Mouse (Mus musculus): ENCODE results near the gene Sbno1. TPM values are rescaled to one million over a fixed set of nuclear protein-coding genes. Genes with fewer than 3 reads are reported as not detected.
A peak's percentile ranks its signal among the peaks of the same experiment; 100 is the strongest.

The Sbno1 gene
- total and polyA plus RNA-seq, 2 experiments from 2014 or later, result 35.9 to 71.0 TPM

DNA sequence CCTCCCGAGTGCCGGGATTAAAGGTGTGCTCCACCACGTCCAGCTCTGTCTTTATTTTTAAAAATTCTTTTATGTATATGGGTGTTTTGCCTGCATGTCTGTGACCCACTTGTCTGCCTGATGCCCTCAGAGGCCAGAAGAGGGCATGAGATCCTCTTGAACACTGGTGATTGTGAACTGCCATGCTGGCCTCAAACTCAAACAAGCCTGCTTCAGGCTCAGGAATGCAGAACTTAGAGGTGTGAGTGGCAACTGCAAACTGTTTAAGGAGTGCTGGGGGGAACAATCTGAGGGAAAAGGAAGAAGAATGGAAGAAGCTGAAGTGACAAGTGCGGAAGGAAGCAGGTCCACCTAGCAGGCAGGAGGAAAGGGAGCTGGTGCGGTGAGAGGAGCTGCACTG is 12.4 kb upstream of the Sbno1 start:
- H3K27ac ChIP-seq, result no peak overlapping the region
- 90% methylated on average over 5 of the region's 5 CpGs for WGBS
- H3K36me3 ChIP-seq (ENCODE audit: insufficient read depth, low read length), result no peaks in the 10 kb centered on the region
- no peak overlapping the region for H3K4me2 ChIP-seq (ENCODE audit: low read depth, low read length)
- no peaks in the 10 kb centered on the region for H3K27me3 ChIP-seq (ENCODE audit: insufficient read depth, low read length)
- no peak overlapping the region for H3K9ac ChIP-seq (replicated peaks; ENCODE audit: low read length)
- DNase-seq (ENCODE audit: low spot score), result no peak
- peak; percentile 38 for TF ChIP-seq CTCF (IDR thresholded peaks at IDR 0.05; ENCODE audit: low read depth)
- no peak for ATAC-seq
- H3K4me1 ChIP-seq (ENCODE audit: insufficient read depth, low read length), result no peaks in the 10 kb centered on the region
- no peak overlapping the region for H3K4me3 ChIP-seq (ENCODE audit: low read length)
- H3K9me3 ChIP-seq (ENCODE audit: low read length), result no peaks in the 10 kb centered on the region

DNA sequence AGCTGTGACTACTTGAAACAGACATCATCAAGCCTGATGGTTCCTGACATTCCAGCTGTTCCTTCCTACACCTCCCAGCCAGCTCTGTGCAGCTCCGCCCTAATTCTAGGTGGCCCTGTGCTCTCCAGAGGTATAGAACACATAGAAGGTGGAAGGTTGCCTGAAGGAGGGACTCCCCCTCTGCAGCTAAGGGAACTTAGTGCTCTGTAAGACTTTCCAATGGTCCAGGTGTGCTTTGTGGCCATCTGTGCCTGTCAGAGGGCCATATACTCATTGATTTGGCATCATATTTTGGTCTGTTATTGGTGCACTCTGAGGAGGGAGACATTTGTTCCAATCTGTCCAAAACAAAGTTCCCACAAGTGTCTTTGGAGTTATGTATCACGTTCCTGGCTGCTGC is 7.2 kb upstream of the Sbno1 start:
- 76% methylated on average over 2 of the region's 2 CpGs for WGBS
- H3K27me3 ChIP-seq (ENCODE audit: insufficient read depth, low read length), result no peaks in the 10 kb centered on the region
- no peak for DNase-seq (ENCODE audit: low spot score)
- 0 out of 2 replicates have a peak, but pooled peaks have one; percentile 15 for ATAC-seq
- no peaks in the 10 kb centered on the region for H3K4me1 ChIP-seq (ENCODE audit: insufficient read depth, low read length)
- no peak overlapping the region for H3K4me2 ChIP-seq (ENCODE audit: low read depth, low read length)
- no peak for TF ChIP-seq CTCF (IDR thresholded peaks at IDR 0.05; ENCODE audit: low read depth)
- no peak overlapping the region for H3K27ac ChIP-seq
- no peaks in the 10 kb centered on the region for H3K9me3 ChIP-seq (ENCODE audit: low read length)
- no peak overlapping the region for H3K4me3 ChIP-seq (ENCODE audit: low read length)
- H3K36me3 ChIP-seq (ENCODE audit: insufficient read depth, low read length), result no peaks in the 10 kb centered on the region
- H3K9ac ChIP-seq (replicated peaks; ENCODE audit: low read length), result no peak overlapping the region

DNA sequence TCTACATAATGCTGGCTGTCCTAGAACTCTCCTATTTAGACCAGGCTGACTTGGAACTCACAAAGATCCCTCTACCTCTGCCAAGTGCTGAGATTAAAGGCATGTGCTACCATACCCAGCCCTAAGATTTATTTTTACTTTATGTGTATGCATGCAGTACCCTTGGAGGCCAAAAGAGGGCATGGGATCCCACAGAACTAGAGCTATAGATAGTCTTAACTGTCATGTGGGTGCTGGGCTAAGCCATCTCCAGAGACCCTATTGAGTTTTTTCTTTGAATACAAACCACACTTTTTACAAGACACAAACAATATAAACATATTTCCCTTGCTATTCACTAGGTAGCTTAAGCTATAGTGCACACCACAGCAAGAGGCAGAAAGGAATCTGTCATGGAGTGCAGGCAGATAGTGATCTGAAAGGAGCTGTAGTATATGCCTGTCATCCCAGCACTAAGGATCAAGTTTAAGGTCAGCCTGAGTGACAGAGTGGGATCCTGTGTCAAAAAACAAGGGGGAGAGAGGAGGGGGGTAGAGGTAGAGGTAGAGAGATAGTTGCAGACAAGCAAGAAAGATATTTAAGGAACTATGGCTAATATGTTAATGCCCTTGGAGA is 6.7 kb upstream of the Sbno1 start:
- peak; percentile 91 for TF ChIP-seq CTCF (IDR thresholded peaks at IDR 0.05; ENCODE audit: low read depth)
- Histone ChIP-seq H3K4me2 (ENCODE audit: low read depth, low read length) (no peak overlapping the region), H3K4me1 (ENCODE audit: insufficient read depth, low read length) (no peaks in the 10 kb centered on the region), H3K27ac (no peak overlapping the region), H3K9ac (replicated peaks; ENCODE audit: low read length) (no peak overlapping the region), H3K27me3 (ENCODE audit: insufficient read depth, low read length) (no peaks in the 10 kb centered on the region), H3K36me3 (ENCODE audit: insufficient read depth, low read length) (no peaks in the 10 kb centered on the region), H3K9me3 (ENCODE audit: low read length) (no peaks in the 10 kb centered on the region), H3K4me3 (ENCODE audit: low read length) (no peak overlapping the region)
- ATAC-seq (peak; percentile 75; the same call in 1 of the 2 replicates), DNase-seq (ENCODE audit: low spot score) (peak; percentile 82)

DNA sequence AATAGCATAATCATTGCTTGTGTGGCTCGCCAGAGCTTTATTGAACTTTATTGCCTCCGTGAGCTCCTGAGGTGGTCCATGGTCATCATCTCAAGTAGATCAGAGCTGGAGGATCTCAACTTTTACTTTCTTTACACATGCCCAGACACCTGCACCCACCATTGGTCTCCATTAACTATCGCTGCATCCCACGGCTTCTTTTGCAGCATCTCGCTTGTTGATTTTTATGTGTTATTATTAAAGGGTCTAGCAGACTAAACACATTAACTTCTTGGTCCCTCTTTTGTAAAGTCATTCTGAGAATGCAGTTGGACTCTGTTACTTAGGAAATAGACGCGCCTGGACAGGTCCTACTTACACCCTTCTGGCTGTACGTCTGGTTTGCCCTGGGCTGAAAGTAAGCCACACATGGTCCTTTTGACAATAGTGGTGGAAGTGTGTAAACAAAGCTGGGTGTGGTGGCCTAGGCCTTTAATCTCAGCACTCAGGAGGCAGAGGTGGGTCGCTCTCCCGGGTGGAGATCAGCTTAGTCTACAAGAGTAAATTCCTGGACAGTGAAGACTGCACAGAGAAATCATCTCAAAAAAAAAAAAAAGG is 772 bp upstream of the Sbno1 start:
- 91% methylated on average over 10 of the region's 10 CpGs for WGBS
- peak overlapping the region; percentile 91; the same call in 1 of the 2 replicates for H3K9ac ChIP-seq (replicated peaks; ENCODE audit: low read length)
- DNase-seq (ENCODE audit: low spot score), result no peak

DNA sequence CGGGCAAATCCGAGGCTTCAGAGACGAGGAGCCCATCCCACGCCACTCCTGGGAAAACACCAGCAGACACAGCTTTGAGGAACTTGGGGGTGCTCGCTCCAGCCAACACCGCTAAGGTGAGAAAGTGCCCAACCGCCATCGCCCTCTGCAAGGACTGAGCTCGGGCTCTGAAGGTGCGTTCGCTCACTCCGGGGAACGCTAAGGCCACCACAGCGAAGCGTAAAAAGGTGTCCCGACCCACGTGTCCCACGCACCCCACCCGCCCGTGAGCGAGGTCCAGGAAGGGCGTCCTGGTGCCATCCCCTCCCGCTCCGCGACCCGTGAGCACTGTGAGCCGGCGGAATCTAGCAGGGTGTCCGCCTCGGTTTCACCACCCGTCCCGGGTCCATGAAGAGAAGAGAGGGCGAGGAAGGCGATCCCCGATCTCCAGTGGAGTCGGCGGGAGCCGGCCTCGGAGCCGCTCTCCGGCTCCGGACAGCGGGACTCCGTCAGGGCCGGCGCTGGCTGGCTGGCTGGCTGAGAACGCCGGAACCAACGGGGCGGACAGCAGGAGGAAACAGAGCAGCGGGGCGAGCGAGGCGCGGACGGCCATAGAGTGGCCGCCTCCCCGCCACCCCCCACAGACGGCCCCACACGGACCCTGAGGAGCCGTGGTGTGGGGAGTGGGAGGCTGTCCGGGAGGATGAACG is 934 bp downstream of the Sbno1 start:
- ATAC-seq, result peak; percentile 73
- H3K27me3 ChIP-seq (ENCODE audit: insufficient read depth, low read length), result no peaks in the 10 kb centered on the region
- peak overlapping the region; percentile 93 for H3K27ac ChIP-seq
- H3K4me2 ChIP-seq (ENCODE audit: low read depth, low read length), result peak overlapping the region; percentile 83
- H3K36me3 ChIP-seq (ENCODE audit: insufficient read depth, low read length), result no peaks in the 10 kb centered on the region
- H3K9ac ChIP-seq (replicated peaks; ENCODE audit: low read length), result peak overlapping the region; percentile 91
- no peaks in the 10 kb centered on the region for H3K4me1 ChIP-seq (ENCODE audit: insufficient read depth, low read length)
- TF ChIP-seq CTCF (IDR thresholded peaks at IDR 0.05; ENCODE audit: low read depth), result no peak
- no peaks in the 10 kb centered on the region for H3K9me3 ChIP-seq (ENCODE audit: low read length)
- H3K4me3 ChIP-seq (ENCODE audit: low read length), result peak overlapping the region; percentile 97
- DNase-seq (ENCODE audit: low spot score), result peak; percentile 11
- WGBS, result under 1% methylated on average over 53 of the region's 63 CpGs

More for the DNA sequence above, 772 bp upstream of the Sbno1 start:
- peak overlapping the region; percentile 83 for H3K4me2 ChIP-seq (ENCODE audit: low read depth, low read length)
- H3K4me3 ChIP-seq (ENCODE audit: low read length), result peak overlapping the region; percentile 97
- no peaks in the 10 kb centered on the region for H3K9me3 ChIP-seq (ENCODE audit: low read length)
- peak overlapping the region; percentile 93; the same call in 1 of the 2 replicates for H3K27ac ChIP-seq
- TF ChIP-seq CTCF (IDR thresholded peaks at IDR 0.05; ENCODE audit: low read depth), result no peak
- no peak for ATAC-seq
- no peaks in the 10 kb centered on the region for H3K36me3 ChIP-seq (ENCODE audit: insufficient read depth, low read length)
- no peaks in the 10 kb centered on the region for H3K4me1 ChIP-seq (ENCODE audit: insufficient read depth, low read length)
- H3K27me3 ChIP-seq (ENCODE audit: insufficient read depth, low read length), result no peaks in the 10 kb centered on the region

DNA sequence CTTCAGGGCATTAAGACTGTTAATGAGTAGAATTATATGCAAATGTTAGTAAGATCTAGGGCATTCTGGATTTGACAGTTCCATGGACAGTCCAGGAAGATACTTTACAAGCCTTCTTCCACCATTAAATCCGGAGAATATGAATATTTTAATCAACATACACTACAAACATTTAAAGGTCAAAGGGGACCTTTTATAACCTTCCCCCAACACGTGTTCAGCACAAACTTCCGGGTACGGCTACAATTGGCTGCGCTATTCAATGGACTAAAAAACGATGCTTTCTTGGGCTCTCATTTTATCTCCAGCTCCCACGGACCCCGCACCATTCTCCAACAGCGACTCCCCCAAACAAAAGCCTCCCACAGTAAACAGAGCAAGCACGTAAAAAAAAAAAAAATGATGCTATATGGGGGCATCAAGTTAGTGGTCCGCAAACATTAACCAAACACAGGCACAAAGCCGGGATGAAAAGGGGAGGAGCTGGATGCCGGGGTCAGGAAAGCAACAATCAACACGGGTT is 1.5 kb downstream of the Sbno1 start:
- peak overlapping the region; percentile 83 for H3K4me2 ChIP-seq (ENCODE audit: low read depth, low read length)
- H3K9ac ChIP-seq (replicated peaks; ENCODE audit: low read length), result peak overlapping the region; percentile 91
- WGBS, result 3% methylated on average over 14 of the region's 14 CpGs
- no peak for ATAC-seq
- H3K4me1 ChIP-seq (ENCODE audit: insufficient read depth, low read length), result no peaks in the 10 kb centered on the region
- DNase-seq (ENCODE audit: low spot score), result peak; percentile 12
- peak overlapping the region; percentile 97 for H3K4me3 ChIP-seq (ENCODE audit: low read length)
- no peaks in the 10 kb centered on the region for H3K9me3 ChIP-seq (ENCODE audit: low read length)
- peak overlapping the region; percentile 93; the same call in 1 of the 2 replicates for H3K27ac ChIP-seq
- no peaks in the 10 kb centered on the region for H3K27me3 ChIP-seq (ENCODE audit: insufficient read depth, low read length)
- H3K36me3 ChIP-seq (ENCODE audit: insufficient read depth, low read length), result no peaks in the 10 kb centered on the region
- TF ChIP-seq CTCF (IDR thresholded peaks at IDR 0.05; ENCODE audit: low read depth), result no peak
